Mouse (Mus musculus) adrenal gland, postnatal 14 days (tissue): ENCODE results near the gene Castor1. TPM values are rescaled to one million over a fixed set of nuclear protein-coding genes. Genes with fewer than 3 reads are reported as not detected.
"Not testable (repeated sequence)": the region's sequence is repeated elsewhere in the genome, so short reads cannot be mapped to it uniquely, and the experiment has no call there.

ENCODE experiments used
- DNase-seq: peaks from one replicate; pipeline ENCODE4 v3.0.0; 2021; ENCODE audit warnings: mixed read lengths
- long read RNA-seq, 2 experiments: library from polyadenylated mRNA; stranded (forward); transcript quantifications; one replicate each; pipeline ENCODE4 v2.0.0; 2021
- total RNA-seq: library from RNA; stranded (reverse); gene quantifications from 2 replicates; pipeline ENCODE4 v1.2.3, GENCODE M21; 2021

Gene Castor1
- total RNA-seq: 6.1 and 8.5 TPM in 2 replicates
- long read RNA-seq, experiment 1, partial matches to known transcripts: 0 of 2 reads
- long read RNA-seq, experiment 1, other reads (novel, unspliced or antisense): 0 of 2 reads
- long read RNA-seq, experiment 2, partial matches to known transcripts: 0 of 4 reads
- long read RNA-seq, experiment 2, other reads (novel, unspliced or antisense): 0 of 4 reads

DNA sequence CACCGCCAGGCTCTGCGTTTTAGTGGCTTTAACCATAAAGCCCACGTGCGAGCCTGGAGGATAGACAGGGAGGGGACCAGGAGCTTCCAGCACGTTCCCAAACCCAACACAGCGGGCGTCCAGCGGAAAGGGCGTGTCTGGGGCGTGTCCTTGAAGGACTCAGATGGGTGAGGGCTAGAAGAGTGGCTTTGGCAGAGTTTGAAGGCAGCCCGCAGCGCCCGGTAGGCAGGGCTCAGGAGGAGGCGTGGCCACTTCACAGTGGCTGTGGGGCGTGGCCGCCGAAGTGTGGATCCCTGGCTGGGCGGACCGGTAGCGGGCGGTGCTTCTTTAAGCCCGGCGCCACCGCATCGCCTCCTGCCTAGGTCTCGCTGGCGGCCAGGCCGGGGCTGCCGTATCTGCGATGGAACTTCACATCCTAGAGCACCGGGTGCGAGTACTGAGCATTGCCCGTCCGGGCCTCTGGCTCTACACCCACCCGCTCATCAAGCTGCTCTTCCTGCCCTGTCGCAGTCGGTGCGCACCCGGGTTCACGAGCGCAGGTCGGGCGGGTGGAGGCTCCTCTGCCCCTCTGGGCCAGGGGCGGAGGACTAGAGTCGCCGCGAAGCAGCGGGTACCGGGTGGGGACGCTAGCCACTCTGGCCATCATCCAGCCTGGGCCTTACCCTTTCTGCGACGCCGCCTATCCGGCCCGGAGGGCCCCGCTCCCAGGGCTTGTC, at the start of gene Castor1:
Gene Castor1 (plus strand): TSS at position 312 of the 716 bp plus-strand sequence.
- DNase-seq: peak; percentile 94

DNA sequence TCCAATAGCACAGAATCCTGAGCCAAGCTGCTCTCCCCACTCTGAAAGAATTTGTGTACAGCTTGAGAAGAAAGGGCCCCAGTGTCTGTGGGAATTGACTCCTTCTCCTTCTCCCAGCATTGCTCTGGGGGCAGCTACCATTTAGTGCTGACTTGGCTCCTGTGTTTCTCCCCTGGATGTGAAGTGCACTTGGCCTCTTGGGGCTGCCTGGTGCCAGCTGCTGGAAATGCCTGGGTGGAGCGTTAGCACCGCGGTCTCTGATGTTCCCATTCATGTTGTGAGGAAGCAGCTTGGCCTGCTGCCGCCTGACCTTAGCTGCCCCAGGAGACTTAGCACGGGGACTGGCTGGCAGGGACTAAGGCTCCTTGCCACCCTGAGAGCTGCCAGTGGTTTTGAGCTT, 43.4 kb upstream of the Castor1 start:
- peak; percentile 82 for DNase-seq

DNA sequence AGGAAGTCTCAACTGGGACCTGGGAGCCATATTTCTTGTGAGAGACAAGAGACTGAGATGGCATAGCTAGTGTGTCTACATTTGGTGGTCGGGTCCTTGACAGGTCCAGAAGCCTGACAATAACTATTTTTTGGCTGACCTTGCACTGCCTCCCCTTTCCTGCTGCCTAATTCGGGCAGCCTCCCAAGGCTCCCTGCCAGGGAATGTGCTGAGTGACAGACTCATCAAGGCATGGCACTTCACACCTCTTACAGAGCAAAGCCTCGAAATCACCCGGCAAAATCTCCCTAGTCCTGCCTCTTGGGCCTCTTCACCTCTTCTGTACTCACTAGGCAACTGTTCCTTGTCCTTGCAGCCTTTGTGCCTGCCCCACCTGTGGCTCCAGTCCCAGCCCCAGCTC, 40.3 kb upstream of the Castor1 start:
- DNase-seq: no peak

DNA sequence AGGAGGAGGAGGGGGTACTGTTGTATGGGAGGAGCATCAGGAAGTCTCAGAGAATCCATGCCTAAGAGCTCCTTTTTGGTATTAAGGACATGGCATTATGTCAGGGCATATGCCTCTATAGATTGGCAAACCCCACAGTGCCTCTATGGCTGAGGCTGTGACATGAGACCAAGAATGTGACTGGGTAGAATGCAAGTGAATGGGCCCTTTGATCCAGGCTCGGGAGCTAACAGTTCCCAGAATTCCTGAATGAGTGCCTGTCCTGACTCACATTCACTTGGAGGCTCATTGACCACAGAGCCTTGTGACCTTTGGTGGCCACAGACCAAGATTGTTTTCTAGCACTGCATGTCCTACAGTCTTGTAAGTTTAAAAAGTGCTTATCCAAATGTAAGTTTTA, 36.0 kb upstream of the Castor1 start:
- DNase-seq: no peak

DNA sequence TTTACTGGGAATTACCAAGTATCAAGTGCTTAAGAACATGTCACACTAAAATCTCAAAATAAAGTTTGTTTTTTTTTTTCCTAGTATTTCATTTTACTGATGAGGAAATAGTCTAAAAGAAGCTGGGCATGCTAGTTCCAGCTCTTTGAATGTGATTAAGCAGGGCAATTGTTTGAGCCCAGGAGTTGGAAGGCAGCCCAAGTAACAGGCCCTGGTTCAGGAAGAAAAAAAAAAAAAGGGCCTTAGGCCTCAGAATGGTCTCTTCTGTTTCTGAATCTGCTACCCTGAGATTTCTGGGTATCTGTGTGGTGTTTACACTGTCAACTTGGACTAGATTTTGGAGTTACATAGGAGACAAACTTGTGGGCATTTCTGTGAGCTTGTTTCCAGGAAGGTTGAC, 34.5 kb upstream of the Castor1 start:
- DNase-seq: no peak

DNA sequence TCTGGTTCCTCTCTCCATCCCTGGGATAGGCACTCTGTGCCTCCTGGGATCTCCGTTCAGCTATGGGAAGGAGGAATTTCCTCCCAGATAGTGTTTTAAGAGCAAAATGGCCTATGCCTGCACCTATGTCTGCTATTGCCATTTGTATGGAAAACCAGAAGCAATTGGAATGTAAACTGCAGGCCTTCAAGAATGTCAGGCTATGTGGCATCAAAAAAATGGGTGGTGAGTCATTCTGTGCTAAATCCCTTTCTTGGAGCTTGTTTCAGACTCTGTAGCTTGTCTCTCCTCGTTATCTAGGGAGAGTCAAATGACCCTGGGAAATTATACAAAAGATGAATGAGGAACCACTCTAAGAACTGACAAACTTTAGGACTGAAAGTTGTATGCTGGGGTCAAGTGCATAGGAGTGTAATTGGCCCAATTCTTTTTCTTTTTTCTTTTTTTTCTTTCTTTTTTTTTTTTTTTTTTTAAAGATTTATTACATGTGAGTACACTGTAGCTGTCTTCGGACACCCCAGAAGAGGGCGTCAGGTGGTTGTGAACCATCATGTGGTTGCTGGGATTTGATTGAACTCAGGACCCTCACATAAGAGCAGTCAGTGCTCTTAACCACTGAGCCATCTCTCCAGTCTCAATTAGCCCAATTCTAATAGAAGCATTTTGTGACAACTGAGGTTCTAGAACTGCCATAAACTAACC, 33.6 kb upstream of the Castor1 start:
- DNase-seq: no peak

DNA sequence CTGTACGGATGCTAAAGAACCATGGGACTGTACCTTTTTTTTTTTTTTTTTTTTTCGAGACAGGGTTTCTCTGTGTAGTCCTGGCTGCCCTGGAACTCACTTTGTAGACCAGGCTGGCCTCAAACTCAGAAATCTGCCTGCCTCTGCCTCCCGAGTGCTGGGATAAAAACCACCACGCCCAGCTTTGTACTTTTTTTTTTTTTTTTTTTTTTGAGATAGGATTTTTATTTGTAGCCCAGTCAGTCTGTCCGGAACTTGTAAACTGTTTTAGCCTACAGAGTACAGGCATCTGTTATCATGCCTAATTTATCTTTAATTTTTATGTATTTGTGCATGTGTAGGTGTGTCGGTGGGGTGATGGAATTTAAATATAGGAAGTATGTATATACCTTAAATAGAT, 32.5 kb upstream of the Castor1 start:
- DNase-seq: not testable (repeated sequence)

DNA sequence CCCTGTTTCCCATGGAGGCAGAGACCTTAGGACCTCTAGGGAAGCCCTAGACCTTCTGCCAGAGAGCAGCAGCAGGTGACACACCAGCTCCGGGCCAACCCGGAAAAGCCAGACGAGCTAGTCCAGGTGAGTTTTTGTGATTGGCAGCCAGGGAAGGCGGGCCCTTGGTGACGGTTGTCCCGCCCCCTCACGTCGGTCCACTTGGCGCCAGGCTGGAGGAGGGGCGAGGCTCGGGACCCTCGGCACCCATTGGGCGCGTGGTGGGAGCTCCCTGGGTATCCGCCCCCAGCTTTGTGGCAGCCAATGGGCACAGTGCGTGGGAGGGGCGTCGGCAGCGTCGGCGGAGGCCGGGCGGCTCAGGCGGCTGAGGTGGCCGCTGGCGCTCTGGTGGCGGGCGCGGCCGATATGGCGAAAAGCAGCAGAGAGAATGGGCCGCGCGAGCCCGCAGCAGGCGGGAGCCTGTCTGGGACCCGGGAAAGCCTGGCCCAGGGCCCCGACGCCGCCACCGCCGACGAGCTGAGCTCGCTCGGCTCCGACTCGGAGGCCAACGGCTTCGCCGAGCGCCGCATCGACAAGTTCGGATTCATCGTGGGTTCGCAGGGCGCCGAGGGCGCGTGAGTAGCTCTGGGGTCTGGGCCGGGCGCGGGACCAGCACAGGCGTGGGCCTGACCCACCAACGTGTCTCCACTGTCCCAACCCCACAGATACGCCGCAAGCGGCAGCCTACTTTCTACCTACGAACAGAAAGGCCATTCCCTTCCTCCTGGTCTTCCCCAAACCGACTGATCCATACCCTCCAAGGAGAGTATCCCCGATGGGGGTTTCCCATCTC, 31.3 kb upstream of the Castor1 start, which contains the start of gene Tbc1d10a:
Gene Tbc1d10a (plus strand): TSS at position 304 of the 832 bp plus-strand sequence.
- peak; percentile 99 for DNase-seq

DNA sequence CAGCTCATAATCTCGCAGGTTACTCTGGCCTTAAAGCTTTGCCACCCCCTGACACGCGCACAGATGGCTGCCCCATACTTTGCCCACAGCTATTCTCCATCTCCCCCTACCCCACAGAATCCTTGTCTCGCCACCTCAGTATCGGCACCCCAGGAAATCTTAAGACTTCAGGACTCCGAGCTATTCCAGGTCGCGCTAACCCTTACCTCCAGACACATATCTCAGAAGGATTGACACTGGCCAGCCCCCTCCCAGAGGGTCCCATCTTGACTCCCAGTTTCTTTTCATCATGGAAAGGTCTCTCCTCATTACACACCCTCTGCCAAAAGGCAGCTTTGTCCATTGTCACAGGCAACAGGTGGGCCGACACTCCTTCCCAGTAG, 30.7 kb upstream of the Castor1 start:
- no peak for DNase-seq

DNA sequence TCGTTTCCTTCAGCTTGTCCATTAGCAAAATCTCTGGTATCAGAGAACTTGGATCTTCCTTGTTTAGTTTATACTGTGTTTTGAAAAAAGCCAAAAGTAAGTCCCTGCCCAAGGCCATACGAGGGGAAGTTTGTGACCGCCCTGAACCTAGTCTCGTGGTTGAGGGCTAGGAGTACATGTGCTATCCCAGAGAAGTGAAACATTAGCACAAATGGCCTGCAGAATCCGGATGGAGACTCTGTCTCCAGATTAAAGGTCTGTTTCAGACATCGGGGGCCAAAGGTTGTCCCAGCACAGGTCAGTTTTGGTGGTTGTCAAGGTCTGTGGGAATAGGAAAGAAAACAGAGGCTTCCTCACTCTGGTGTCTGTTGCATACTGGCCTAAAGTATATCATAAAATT, 28.8 kb upstream of the Castor1 start:
- DNase-seq: no peak

DNA sequence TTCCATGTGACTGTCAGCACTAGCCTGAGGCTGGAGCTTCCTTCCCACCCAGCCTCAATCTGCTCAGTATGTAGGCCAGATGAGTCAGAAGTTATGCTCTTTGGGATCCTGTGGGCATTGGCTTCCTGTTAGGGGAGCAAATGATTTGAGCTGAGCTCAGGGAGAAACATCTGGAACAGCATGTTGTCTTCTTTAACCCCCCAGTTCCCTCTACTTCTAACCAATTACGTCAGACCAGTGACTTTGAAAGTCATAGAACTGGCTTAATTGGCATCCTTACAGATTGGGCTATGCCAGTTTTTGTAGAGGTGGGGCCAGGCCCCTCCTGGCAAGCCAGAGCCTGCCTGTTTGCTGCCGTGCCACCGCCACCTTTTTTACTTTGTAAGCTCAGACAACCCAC, 27.3 kb upstream of the Castor1 start:
- DNase-seq: peak; percentile 36

DNA sequence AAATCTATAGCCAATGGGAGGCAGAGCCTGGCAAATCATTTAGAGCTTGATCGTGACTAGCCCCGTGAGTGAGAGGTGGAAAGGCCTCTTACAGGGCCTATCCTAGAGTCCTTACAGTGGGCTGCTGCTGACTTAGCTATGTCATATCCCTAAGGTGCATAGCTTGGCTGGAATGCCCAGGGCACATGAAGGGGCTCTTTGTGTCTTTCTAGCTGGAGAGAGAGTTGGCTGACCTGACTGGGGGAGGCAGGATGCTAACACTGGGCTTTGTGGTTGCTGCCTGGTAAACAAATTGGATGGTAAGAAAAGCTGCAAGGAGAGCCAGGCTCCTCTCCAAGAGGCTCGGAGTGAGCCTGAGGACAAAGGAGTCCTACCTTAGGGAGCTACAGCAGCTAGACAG, 25.3 kb upstream of the Castor1 start:
- no peak for DNase-seq

DNA sequence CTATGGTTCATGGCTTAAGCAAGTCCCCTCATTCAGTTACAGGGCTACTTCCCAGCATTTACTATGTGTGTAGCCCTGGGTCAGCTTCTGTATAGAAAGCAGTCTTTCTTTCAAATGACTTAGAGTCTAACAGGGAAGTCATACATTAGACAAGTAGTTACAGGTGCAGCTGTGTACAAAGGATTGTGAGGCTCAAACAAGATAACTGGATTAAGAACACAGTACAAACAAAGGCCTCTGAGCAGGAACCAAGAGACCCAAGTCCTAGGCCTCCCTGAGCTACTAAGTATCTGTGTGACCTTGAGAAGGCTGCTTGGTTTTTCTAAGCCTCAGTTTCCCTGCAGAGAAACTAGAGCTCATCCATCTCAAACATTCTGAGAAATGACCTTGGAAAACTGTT, 24.6 kb upstream of the Castor1 start:
- no peak for DNase-seq

DNA sequence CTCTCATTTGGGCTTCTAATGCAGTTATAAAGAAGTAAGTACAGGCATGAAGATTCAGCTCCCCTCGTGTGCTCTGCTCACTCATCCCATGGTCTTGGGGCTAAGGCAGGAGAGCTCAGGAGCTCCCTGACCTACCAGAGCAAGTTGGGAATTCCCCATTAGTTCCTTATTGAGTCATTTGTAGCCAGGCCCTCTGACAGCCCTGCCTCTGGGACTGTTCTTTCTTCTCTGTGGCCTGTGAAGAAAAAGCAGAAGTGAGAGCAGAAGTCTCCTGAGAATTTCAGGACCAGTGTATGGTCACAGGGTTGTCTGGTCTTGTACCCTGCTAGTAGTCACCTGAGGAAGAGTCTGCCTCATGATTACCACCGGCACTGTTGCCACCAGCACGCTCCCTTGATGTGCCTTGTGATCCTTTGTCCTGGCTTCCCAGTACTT, 22.4 kb upstream of the Castor1 start:
- DNase-seq: no peak

DNA sequence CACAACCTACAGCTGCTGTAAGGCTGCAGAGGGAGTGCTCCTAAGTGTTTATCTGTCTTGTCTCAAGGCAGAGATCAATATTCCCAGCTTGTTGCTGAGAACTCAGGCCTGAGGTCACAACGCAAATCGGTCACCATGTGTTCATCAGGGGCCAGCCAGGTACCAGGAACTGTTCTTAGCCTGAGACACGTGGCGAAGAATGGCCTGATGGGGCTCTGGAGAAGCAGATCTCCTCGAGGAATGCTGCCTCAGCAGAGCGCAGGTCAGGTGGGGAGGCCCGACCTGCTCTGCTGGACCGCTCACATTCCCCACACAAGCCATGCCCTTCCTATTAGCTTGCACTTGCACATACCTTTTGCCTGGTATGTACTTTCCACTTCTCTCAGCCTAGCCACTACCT, 21.4 kb upstream of the Castor1 start:
- no peak for DNase-seq

DNA sequence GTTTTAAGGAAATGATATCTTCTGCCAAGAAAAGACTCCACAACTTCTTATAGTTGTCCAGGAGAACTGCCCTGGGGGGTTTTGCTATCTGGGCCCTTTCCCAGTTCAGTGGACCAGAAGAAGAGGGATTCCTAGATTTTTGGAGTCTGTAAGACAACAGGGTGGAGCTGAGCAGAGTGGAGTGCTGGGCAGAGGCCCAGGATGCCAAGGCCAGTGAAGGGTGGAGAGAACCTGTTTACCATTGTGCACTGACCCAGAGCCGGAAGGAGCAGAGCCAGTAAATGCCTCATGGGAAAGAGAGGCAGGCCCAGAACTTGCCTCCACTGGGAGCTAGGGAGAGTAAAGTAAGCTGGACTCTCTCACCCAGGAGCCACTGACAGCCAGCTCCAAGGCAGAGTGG, 20.3 kb upstream of the Castor1 start:
- DNase-seq: peak; percentile 55

DNA sequence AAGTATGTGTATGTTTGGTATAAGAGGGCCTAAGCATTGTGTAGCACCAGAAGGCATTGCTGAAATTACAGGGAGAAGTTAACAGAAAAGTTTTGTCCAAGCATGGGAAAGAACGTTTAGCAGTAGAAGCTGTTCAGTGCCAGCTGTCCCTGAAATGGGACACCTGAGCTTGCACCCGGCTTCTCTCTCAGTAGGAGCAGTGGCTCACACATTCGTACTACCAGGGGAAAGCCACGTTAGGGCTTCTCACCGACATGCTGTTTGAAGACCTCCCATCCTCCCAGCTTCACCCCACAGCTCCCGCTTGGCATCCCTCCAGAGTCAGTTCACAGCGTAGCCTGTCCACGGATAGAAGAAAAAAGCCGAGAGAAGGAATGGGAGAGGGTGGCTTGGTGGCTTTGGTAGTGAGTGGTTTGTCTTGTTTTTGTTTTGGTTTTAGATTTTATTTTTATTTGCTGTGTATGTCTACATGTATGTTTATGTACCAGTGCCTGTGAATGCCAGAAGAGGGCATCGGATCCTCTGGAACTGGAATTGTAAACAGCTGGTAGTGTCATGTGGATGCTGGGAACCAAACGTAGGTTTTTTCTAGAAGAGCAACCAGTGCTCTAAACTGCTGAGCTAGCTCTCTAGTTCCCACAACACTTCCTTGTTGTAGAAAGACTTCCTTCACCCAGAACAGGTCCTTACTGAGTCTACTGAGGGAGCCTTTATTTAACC, 15.9 kb upstream of the Castor1 start:
- no peak for DNase-seq

DNA sequence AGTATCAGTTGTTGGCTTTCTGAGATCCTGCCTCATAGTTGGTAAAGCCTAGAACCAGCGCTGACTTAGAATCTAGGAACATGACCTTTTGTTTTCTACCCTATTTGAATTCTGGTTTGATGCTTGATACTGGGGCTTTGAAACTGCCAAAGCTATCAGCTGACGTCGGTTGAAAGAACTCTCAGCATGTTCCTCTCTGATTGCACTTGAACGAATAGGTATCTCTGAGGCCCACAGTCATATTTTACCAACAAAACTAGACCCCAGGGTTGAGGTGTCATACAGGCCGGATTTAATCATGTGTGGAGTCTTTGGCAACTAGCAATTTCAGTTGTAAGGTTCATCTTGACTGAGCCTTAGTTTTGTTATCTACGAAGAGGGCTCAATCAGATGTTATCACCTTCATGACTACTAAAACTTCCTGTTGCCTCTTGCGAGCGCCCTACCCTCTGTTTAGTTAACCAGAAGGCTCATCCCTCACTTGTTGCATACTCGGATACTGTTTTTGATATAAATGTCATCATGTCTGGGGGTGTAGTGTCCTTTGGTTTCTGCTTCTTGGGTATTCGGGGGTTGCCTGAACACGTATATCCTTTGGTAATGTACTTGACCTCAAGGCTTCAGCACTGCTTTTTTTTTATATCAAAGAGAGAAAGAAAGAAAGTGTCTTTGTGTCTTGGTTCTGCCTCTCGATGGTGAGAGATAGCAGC, 14.9 kb upstream of the Castor1 start:
- no peak for DNase-seq

DNA sequence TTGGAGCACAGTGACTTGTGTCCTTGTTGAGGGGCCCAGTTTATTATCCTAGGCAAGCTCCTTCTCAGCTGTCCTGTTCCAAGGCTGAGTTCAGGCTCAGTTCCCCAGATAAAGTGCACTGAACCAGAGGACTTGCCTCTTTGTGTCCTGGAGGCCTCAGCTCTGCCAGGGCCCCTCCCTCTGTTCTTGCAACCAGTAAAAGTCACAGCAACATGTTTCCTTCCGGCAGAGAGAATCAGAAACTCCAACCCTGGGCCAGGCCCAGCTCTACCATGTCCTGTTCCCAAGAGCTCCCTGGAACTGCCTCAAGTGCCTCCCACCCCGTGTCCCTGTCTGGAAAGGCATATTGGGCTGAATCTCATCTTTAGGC, 14.3 kb upstream of the Castor1 start:
- peak; percentile 83 for DNase-seq

DNA sequence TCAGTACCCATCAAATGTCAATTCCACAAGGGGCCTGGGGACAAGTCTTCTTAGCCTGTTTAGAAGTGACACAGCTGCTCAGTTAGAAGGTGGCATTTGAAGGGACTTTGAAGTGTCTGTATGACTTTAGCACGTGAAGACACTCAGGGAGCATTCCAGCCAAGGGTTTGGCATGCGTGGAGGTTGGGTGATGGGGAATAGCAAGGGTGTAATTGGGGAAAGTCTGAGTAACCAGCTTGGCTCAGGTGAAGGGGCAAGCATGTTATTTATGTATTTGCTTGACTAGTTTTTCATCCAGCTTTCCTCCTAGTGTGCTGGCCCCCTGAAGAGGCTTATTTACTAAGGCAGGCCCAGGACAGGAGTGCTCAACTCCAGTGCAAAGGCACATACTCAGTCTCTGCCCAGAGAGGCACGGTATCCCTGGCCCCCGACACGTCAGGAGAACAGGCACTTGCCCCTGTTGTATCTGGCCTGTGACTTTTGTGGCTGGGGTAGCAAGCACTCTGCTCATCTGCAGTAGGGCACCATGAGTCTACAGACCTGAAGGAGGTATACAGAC, 12.8 kb upstream of the Castor1 start:
- DNase-seq: no peak

DNA sequence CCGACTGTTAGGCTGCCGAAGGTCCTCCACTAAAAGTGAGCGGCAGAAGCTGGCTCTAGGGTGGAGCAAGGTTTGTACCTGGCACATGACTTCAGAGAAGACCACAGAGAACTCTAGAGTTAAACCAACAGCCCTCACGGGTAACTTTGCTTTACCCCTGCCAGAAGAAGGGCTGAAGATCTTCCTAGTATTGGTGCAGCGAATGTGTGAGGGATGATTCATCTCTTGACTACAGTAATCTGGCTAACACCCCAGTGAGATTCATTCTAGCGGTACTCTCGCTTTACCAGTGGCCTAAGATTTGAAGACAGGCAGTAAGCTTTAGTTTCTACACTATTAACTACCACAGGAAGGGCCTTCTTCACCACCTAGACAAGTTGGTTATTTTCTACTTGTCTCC, 12.1 kb upstream of the Castor1 start:
- DNase-seq: no peak
